10 mouse cellular contexts compared by ENCODE assay signal in genomic region chr10:110094433-110094832, GRCm38 (mm10).
DNase-seq lines count a peak whose midpoint lies in the region.
"Had no signal": no experiment of that assay in that cellular context is flagged by ENCODE, and none has a peak within 500 bp of the region (broad histone marks: within the 10 kb centered on the region; RNA-seq: fewer than 3 reads in every experiment).

No protein-coding gene starts in this region.

- DNase-seq in heart, postnatal 10 days, result peak; percentile 15 to 22
- DNase-seq in heart, adult 9 months (ENCODE audit: low spot score in 2 of 2), result no peak
- DNase-seq in right cerebral cortex, postnatal 10 days (ENCODE audit: low spot score in 2 of 2), result peak; percentile 43 to 47
- DNase-seq in right cerebral cortex, postnatal 36 days (ENCODE audit: low spot score in 2 of 2), result no peak
- DNase-seq in kidney, postnatal 14 days, result peak; percentile 78
- DNase-seq in urinary bladder, postnatal 14 days (ENCODE audit: low spot score), result no peak
- no peak for DNase-seq in spleen, postnatal 14 days (ENCODE audit: low spot score in 2 of 2)
- DNase-seq: cerebellum, adult 18-20 months; right cerebral cortex, postnatal 4 days; thymus, postnatal 4 days had no signal

- intact Hi-C loops in heart, postnatal 10 days (cut with DNase I), result no loop called here

Comparison
In these comparisons a context has a peak if more than half of its experiments do, and no peak if none do; other contexts are left out.
1. DNase-seq: peak in heart, postnatal 10 days (2 of 2), right cerebral cortex, postnatal 10 days (2 of 2) and kidney, postnatal 14 days (single experiment); none in heart, adult 9 months (0 of 2), right cerebral cortex, postnatal 36 days (0 of 2), urinary bladder, postnatal 14 days (single experiment) and spleen, postnatal 14 days (0 of 2).